Mouse (Mus musculus): ENCODE measurements around the gene Pbrm1.

The Pbrm1 gene

DNA sequence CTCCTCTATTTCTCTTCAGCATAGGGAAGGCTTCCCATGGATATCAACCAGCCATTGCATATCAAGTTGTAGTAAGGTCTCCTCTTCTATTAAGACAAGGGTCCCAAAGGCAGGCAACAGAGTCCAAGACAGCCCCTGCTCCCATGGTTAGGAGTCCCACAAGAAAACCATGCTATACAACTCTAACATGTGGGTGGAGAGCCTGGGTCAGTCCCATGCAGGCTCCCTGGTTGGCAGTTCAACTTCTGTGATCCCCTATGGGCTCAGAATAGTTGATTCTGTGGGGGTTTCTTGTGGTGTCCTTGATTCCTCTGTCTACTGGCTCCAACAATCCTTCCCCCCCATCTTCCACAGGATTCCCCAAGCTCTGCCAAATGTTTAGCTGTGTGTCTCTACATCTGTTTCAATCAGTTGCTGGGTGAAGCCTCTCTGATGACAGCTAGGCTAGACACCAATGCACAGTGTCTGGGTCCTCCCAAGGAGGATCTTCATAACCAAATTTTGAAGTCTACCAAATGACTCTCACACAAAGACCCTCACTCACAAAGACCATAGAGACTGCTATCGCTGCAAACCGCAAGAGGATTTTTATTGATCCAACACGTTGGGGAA, 59.8 kb downstream of the Pbrm1 start:
- DNase-seq (ENCODE audit: low read depth in 2 of 2, low spot score in 2 of 2) = no peak

- no peak for DNase-seq (ENCODE audit: low read depth in 2 of 2, low spot score in 2 of 2)
These were observed 60.5 kb downstream of the Pbrm1 start for GRCm38 (mm10) chr14:31079313-31080028.

DNA sequence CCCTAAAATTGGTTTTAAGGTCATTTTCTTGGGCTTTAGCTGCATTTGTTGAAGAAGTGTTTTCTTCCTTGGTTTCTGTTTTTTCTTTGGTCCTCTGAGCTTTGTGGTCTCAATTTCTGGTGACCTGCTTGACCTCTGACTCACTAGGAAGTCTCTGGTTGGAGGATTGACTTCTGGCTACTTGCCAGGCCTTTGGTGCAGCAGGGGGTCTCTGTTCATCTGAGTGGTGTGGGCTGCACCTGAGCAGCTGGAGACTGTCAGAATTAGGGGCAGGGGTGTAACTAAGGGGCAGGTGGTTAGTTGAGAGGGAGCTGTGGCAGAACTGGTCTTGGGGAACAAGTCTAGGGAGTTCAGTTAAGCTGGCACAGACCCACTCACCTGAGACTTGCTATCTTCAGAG, 62.2 kb downstream of the Pbrm1 start:
- no peak for DNase-seq (ENCODE audit: low read depth in 2 of 2, low spot score in 2 of 2)

GRCm38 (mm10) chr14:31087433-31087832, 68.5 kb downstream of the Pbrm1 start:
- no peak for DNase-seq (ENCODE audit: low read depth in 2 of 2, low spot score in 2 of 2)

DNA sequence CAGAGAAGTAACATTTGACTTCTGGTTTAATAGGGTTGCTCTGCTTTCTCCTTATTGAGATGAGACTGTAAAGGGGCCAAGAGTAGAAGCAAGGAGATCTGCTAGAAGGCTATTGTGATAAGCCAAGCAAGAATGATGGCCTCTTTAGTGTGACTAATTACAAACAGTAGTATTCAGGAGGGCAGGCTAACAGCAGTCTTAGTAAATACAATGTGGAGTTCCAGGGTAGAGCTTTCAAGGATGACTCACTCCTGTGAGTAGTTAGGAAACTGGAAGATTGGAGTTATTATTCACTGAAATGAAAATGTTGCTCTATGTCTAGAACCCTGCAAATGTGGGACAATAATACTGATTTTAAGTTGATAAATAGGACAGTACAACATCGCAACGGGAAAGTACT, 69.6 kb downstream of the Pbrm1 start:
- no peak for DNase-seq (ENCODE audit: low read depth in 2 of 2, low spot score in 2 of 2)

- DNase-seq (ENCODE audit: low read depth in 2 of 2, low spot score in 2 of 2) = no peak
These were observed 71.0 kb downstream of the Pbrm1 start for GRCm38 (mm10) chr14:31089918-31090317.

- no peak for DNase-seq (ENCODE audit: low read depth in 2 of 2, low spot score in 2 of 2)
These were observed 86.2 kb downstream of the Pbrm1 start for GRCm38 (mm10) chr14:31105156-31105555.

- DNase-seq (ENCODE audit: low read depth in 2 of 2, low spot score in 2 of 2) = no peak
These were observed 91.7 kb downstream of the Pbrm1 start for GRCm38 (mm10) chr14:31110613-31111012.

DNA sequence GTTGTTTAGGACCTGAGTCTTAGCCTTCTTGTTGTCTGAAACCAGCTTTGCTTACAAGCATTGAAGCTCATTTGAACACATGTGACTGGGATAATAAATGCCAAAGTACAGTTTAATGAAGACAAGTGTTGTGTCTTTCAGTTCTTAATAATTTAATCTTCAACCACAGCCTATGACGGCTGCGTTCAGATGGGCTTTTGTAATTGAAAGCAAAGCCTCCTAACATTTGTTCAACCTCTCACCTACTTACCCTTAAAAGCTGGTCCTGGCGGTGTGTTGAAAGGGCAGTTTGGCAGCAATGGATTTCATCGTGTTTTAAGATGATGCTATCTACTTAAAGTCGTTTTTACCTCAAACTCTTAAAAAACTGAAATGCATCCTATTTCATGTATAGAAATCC, 93.2 kb downstream of the Pbrm1 start:
- no peak for DNase-seq (ENCODE audit: low read depth in 2 of 2, low spot score in 2 of 2)

- DNase-seq (ENCODE audit: low read depth in 2 of 2, low spot score in 2 of 2) = no peak
These were observed 95.1 kb downstream of the Pbrm1 start for GRCm38 (mm10) chr14:31114011-31114410.

GRCm38 (mm10) chr14:31115522-31115921, 96.6 kb downstream of the Pbrm1 start:
- no peak for DNase-seq (ENCODE audit: low read depth in 2 of 2, low spot score in 2 of 2)

GRCm38 (mm10) chr14:31125106-31126075, 106.5 kb downstream of the Pbrm1 start:
- no peak for DNase-seq (ENCODE audit: low read depth in 2 of 2, low spot score in 2 of 2)

GRCm38 (mm10) chr14:31126826-31127225, 107.9 kb downstream of the Pbrm1 start:
- no peak for DNase-seq (ENCODE audit: low read depth in 2 of 2, low spot score in 2 of 2)

DNA sequence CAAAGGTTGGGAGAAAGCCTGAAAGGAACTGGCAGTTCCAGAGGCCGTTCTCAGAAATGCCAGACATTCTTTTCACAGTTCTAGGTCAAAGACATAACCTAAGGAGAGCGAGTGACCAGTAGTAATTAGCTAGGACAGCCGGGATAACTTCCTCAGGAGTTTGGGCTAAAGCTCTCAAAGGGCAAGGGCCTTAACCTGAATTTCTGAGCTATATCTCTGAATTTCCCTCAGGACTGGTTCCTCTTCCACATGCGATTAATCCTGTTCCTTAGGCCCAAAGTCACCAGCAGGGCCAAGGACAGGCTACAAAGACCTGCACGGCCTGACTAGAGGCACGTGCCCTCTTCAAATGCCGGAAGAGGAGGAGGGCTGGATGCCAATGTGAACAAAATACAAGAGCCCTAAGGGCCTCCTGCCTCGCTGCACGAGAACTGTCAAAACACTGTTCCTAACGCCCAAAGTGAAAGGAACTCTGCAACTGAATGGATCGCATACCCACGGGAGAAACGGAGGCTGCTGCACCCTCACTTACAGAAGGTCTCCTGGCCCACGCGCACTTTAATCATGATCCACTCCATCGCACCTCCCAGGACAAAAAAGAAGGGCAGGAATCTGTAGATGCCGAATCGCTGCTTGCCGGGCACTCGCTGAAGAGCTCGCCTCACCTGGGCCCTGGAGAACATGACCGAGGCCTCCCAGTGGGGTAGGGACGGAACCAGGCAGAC, 109.3 kb downstream of the Pbrm1 start:
- DNase-seq (ENCODE audit: low read depth in 2 of 2, low spot score in 2 of 2) = peak in 1 of 2 experiments; percentile 47

- DNase-seq (ENCODE audit: low read depth in 2 of 2, low spot score in 2 of 2) = peak; percentile 95 to 96
These were observed 109.9 kb downstream of the Pbrm1 start, which contains the start of gene Smim4 for GRCm38 (mm10) chr14:31128826-31129219. Gene Smim4, minus strand, starts transcription at chr14:31128956.

GRCm38 (mm10) chr14:31129326-31130235, 110.6 kb downstream of the Pbrm1 start:
- DNase-seq (ENCODE audit: low read depth in 2 of 2, low spot score in 2 of 2) = no peak

GRCm38 (mm10) chr14:31130236-31131220, 111.6 kb downstream of the Pbrm1 start, which contains the start of gene Nt5dc2:
Gene Nt5dc2, plus strand, starts transcription at chr14:31131053.
- DNase-seq (ENCODE audit: low read depth in 2 of 2, low spot score in 2 of 2) = peak; percentile 45 to 55

- peak in 1 of 2 experiments; percentile 24 for DNase-seq (ENCODE audit: low read depth in 2 of 2, low spot score in 2 of 2)
These were observed 112.4 kb downstream of the Pbrm1 start for GRCm38 (mm10) chr14:31131272-31131821.

All from CD8-positive naive resting alpha-beta T cell, adult 2 months (primary cell).